Mouse (Mus musculus) MEL (cell line): ENCODE data around the gene Ddx21. TPM values are rescaled to one million over a fixed set of nuclear protein-coding genes. Genes with fewer than 3 reads are reported as not detected.

Experiments used
- DNase-seq: peaks from one replicate; pipeline ENCODE4 v3.0.0; 2011; ENCODE audit warnings: low read depth, low spot score
- H3K27ac ChIP-seq: 2 replicates; pipeline ENCODE4 v1.5.1; 2012; ENCODE audit warnings: low read depth, mild to moderate bottlenecking, control low read depth, low read length, moderate library complexity; ENCODE audit not compliant: control insufficient read depth
- H3K27me3 ChIP-seq, 2 experiments: fragments of 150-350 bp in 1 of 2; sonication (generic) in 1 of 2; 2 replicates each; pipeline ENCODE4 v1.6.1; 2012; ENCODE audit warnings: low read length in 2 of 2, mild to moderate bottlenecking in 2 of 2, improper control_type of control experiment in 1 of 2, moderate library complexity in 1 of 2; ENCODE audit not compliant: insufficient read depth in 2 of 2, control insufficient read depth in 1 of 2
- H3K36me3 ChIP-seq, 2 experiments: 2 replicates each; pipeline ENCODE4 v1.6.1; 2012 to 2014; ENCODE audit warnings: low read length in 2 of 2, improper control_type of control experiment in 1 of 2, inconsistent platforms in 1 of 2, mild to moderate bottlenecking in 1 of 2; ENCODE audit not compliant: insufficient read depth in 2 of 2, control insufficient read depth in 1 of 2
- H3K4me1 ChIP-seq, 2 experiments: fragments of 150-350 bp in 1 of 2; sonication (generic) in 1 of 2; 2 replicates each; pipeline ENCODE4 v1.6.1; 2012; ENCODE audit warnings: low read length in 2 of 2, improper control_type of control experiment in 1 of 2, mild to moderate bottlenecking in 1 of 2; ENCODE audit not compliant: insufficient read depth in 2 of 2, control insufficient read depth in 1 of 2
- H3K4me3 ChIP-seq, 2 experiments: fragments of 150-350 bp in 1 of 2; sonication (generic) in 1 of 2; 2 replicates each; pipeline ENCODE4 v1.5.1; 2012; ENCODE audit warnings: low read depth in 2 of 2, low read length in 2 of 2, mild to moderate bottlenecking in 2 of 2, moderate library complexity in 2 of 2, control low read depth in 1 of 2, improper control_type of control experiment in 1 of 2; ENCODE audit not compliant: control insufficient read depth in 1 of 2, insufficient read depth in 1 of 2
- H3K79me2 ChIP-seq: 2 replicates; pipeline ENCODE4 v1.6.1; 2012; ENCODE audit warnings: mild to moderate bottlenecking, low read length, moderate library complexity; ENCODE audit not compliant: control insufficient read depth, poor library complexity, insufficient read depth
- H3K9ac ChIP-seq: 2 replicates; pipeline ENCODE4 v1.6.1; 2012; ENCODE audit warnings: low read depth, mild to moderate bottlenecking, control low read depth, low read length, moderate library complexity; ENCODE audit not compliant: control insufficient read depth, poor library complexity, severe bottlenecking
- H3K9me3 ChIP-seq: fragments of 150-350 bp; sonication (generic); replicated peaks from 2 replicates; pipeline ENCODE4 v1.6.1; 2012; ENCODE audit warnings: mild to moderate bottlenecking, low read length, improper control_type of control experiment, moderate library complexity; ENCODE audit not compliant: insufficient read depth
- BHLHE40 ChIP-seq: IDR thresholded peaks from 2 replicates; pipeline ENCODE4 v1.6.1; 2012; ENCODE audit warnings: low read depth, mild to moderate bottlenecking, inconsistent platforms, low read length, improper control_type of control experiment, borderline replicate concordance
- CHD1 ChIP-seq: IDR thresholded peaks from 2 replicates; pipeline ENCODE4 v1.6.1; 2012; ENCODE audit warnings: low read depth, mild to moderate bottlenecking, inconsistent platforms, low read length, improper control_type of control experiment
- CHD2 ChIP-seq: IDR thresholded peaks from 2 replicates; pipeline ENCODE4 v1.6.1; 2011; ENCODE audit warnings: low read length, improper control_type of control experiment
- CTCF ChIP-seq, 3 experiments: IDR thresholded peaks in 2 of 3; conservative IDR thresholded peaks in 1 of 3; 2 replicates each; pipeline ENCODE4 v1.5.1; 2011 to 2012; ENCODE audit warnings: low read length in 3 of 3, low read depth in 2 of 3, mild to moderate bottlenecking in 2 of 3, improper control_type of control experiment in 1 of 3, inconsistent platforms in 1 of 3, mixed read lengths in 1 of 3, moderate library complexity in 1 of 3; ENCODE audit not compliant: control insufficient read depth in 1 of 3, insufficient read depth in 1 of 3, poor library complexity in 1 of 3, severe bottlenecking in 1 of 3
- E2F4 ChIP-seq: IDR thresholded peaks from 2 replicates; pipeline ENCODE4 v1.6.1; 2011; ENCODE audit warnings: low read depth, low read length, improper control_type of control experiment, borderline replicate concordance
- ELF1 ChIP-seq: IDR thresholded peaks from 2 replicates; pipeline ENCODE4 v1.6.1; 2014; ENCODE audit warnings: low read depth, mild to moderate bottlenecking, inconsistent platforms, low read length, improper control_type of control experiment, moderate library complexity
- EP300 ChIP-seq, 2 experiments: IDR thresholded peaks; 2 replicates each; pipeline ENCODE4 v1.6.1; 2011; ENCODE audit warnings: improper control_type of control experiment in 2 of 2, low read length in 2 of 2, low read depth in 1 of 2, mild to moderate bottlenecking in 1 of 2
- ETS1 ChIP-seq: IDR thresholded peaks from 2 replicates; pipeline ENCODE4 v1.6.1; 2012; ENCODE audit warnings: low read depth, mild to moderate bottlenecking, inconsistent platforms, low read length, improper control_type of control experiment, moderate library complexity
- GABPA ChIP-seq: IDR thresholded peaks from 2 replicates; pipeline ENCODE4 v1.6.1; 2012; ENCODE audit warnings: low read depth, mild to moderate bottlenecking, inconsistent platforms, low read length, improper control_type of control experiment, moderate library complexity
- GATA1 ChIP-seq: IDR thresholded peaks from 2 replicates; pipeline ENCODE4 v1.6.1; 2011; ENCODE audit warnings: low read depth, low read length, improper control_type of control experiment
- HCFC1 ChIP-seq: IDR thresholded peaks from 2 replicates; pipeline ENCODE4 v1.6.1; 2012; ENCODE audit warnings: low read depth, mild to moderate bottlenecking, inconsistent platforms, low read length, improper control_type of control experiment, moderate library complexity
- JUND ChIP-seq: IDR thresholded peaks from 2 replicates; pipeline ENCODE4 v1.6.1; 2011; ENCODE audit warnings: low read depth, mild to moderate bottlenecking, improper control_type of control experiment, low read length
- KAT2A ChIP-seq: conservative IDR thresholded peaks from 2 replicates; pipeline ENCODE4 v1.6.1; 2012; ENCODE audit warnings: low read depth, low read length, improper control_type of control experiment, inconsistent platforms
- MAFK ChIP-seq: IDR thresholded peaks from 2 replicates; pipeline ENCODE4 v1.6.1; 2011; ENCODE audit warnings: low read depth, mild to moderate bottlenecking, low read length, improper control_type of control experiment, borderline replicate concordance
- MAX ChIP-seq: IDR thresholded peaks from 2 replicates; pipeline ENCODE4 v1.6.1; 2011; ENCODE audit warnings: low read length, improper control_type of control experiment
- MAZ ChIP-seq: IDR thresholded peaks from 2 replicates; pipeline ENCODE4 v1.6.1; 2012; ENCODE audit warnings: low read depth, mild to moderate bottlenecking, inconsistent platforms, low read length, improper control_type of control experiment
- MEF2A ChIP-seq: IDR thresholded peaks from 2 replicates; pipeline ENCODE4 v1.6.1; 2014; ENCODE audit warnings: low read depth, mild to moderate bottlenecking, inconsistent platforms, low read length, improper control_type of control experiment; ENCODE audit not compliant: poor library complexity, insufficient replicate concordance, severe bottlenecking; ENCODE audit errors: extremely low read depth
- MYB ChIP-seq: IDR thresholded peaks from 2 replicates; pipeline ENCODE4 v1.6.1; 2011; ENCODE audit warnings: mild to moderate bottlenecking, low read depth, low read length, improper control_type of control experiment
- MYC ChIP-seq: IDR thresholded peaks from 2 replicates; pipeline ENCODE4 v1.6.1; 2011; ENCODE audit warnings: low read depth, mild to moderate bottlenecking, low read length, improper control_type of control experiment, moderate library complexity
- NELFE ChIP-seq: IDR thresholded peaks from 2 replicates; pipeline ENCODE4 v1.6.1; 2011; ENCODE audit warnings: low read depth, low read length, improper control_type of control experiment
- NRF1 ChIP-seq: IDR thresholded peaks from 2 replicates; pipeline ENCODE4 v1.6.1; 2014; ENCODE audit warnings: low read depth, mild to moderate bottlenecking, inconsistent platforms, low read length, improper control_type of control experiment, moderate library complexity; ENCODE audit not compliant: poor library complexity, insufficient read depth, severe bottlenecking
- POLR2A ChIP-seq, 2 experiments: IDR thresholded peaks; 2 replicates each; pipeline ENCODE4 v1.6.1; 2011 to 2012; ENCODE audit warnings: low read length in 2 of 2, mild to moderate bottlenecking in 2 of 2, control low read depth in 1 of 2, improper control_type of control experiment in 1 of 2, low read depth in 1 of 2, moderate library complexity in 1 of 2; ENCODE audit not compliant: control insufficient read depth in 1 of 2, insufficient read depth in 1 of 2, poor library complexity in 1 of 2
- POLR2AphosphoS2 ChIP-seq: IDR thresholded peaks from 2 replicates; pipeline ENCODE4 v1.6.1; 2011; ENCODE audit warnings: low read length, improper control_type of control experiment
- POLR2AphosphoS5 ChIP-seq: IDR thresholded peaks from 2 replicates; pipeline ENCODE4 v1.6.1; 2012; ENCODE audit warnings: low read depth, borderline replicate concordance, mild to moderate bottlenecking, inconsistent platforms, low read length, moderate library complexity, mixed read lengths
- RAD21 ChIP-seq: IDR thresholded peaks from 2 replicates; pipeline ENCODE4 v1.6.1; 2011; ENCODE audit warnings: mild to moderate bottlenecking, low read depth, low read length, improper control_type of control experiment
- RCOR1 ChIP-seq: IDR thresholded peaks from 2 replicates; pipeline ENCODE4 v1.6.1; 2012; ENCODE audit warnings: low read depth, mild to moderate bottlenecking, inconsistent platforms, low read length, improper control_type of control experiment
- SIN3A ChIP-seq: IDR thresholded peaks from 2 replicates; pipeline ENCODE4 v1.6.1; 2012; ENCODE audit warnings: low read length, improper control_type of control experiment, inconsistent platforms
- SMC3 ChIP-seq: IDR thresholded peaks from 2 replicates; pipeline ENCODE4 v1.6.1; 2011; ENCODE audit warnings: low read depth, low read length, improper control_type of control experiment
- TAL1 ChIP-seq: IDR thresholded peaks from 2 replicates; pipeline ENCODE4 v1.6.1; 2012; ENCODE audit warnings: mild to moderate bottlenecking, inconsistent platforms, low read length, moderate library complexity, mixed read lengths
- TBP ChIP-seq: IDR thresholded peaks from 2 replicates; pipeline ENCODE4 v1.8.0; 2011; ENCODE audit warnings: low read depth, low read length, improper control_type of control experiment
- TCF12 ChIP-seq: IDR thresholded peaks from 2 replicates; pipeline ENCODE4 v1.6.1; 2014; ENCODE audit warnings: low read depth, mild to moderate bottlenecking, inconsistent platforms, low read length, improper control_type of control experiment, moderate library complexity
- UBTF ChIP-seq: IDR thresholded peaks from 2 replicates; pipeline ENCODE4 v1.6.1; 2012; ENCODE audit warnings: low read depth, mild to moderate bottlenecking, inconsistent platforms, low read length, improper control_type of control experiment, moderate library complexity, borderline replicate concordance; ENCODE audit not compliant: insufficient read depth
- USF2 ChIP-seq, 2 experiments: IDR thresholded peaks; 2 replicates each; pipeline ENCODE4 v1.6.1; 2011 to 2012; ENCODE audit warnings: improper control_type of control experiment in 2 of 2, low read length in 2 of 2, borderline replicate concordance in 1 of 2, inconsistent platforms in 1 of 2, low read depth in 1 of 2, mild to moderate bottlenecking in 1 of 2; ENCODE audit not compliant: insufficient read depth in 1 of 2
- ZC3H11A ChIP-seq: IDR thresholded peaks from 2 replicates; pipeline ENCODE4 v1.6.1; 2012; ENCODE audit warnings: low read depth, mild to moderate bottlenecking, inconsistent platforms, low read length, improper control_type of control experiment
- ZKSCAN1 ChIP-seq: IDR thresholded peaks from 2 replicates; pipeline ENCODE4 v1.6.1; 2012; ENCODE audit warnings: low read depth, mild to moderate bottlenecking, inconsistent platforms, low read length, improper control_type of control experiment, moderate library complexity
- ZNF384 ChIP-seq: IDR thresholded peaks from 2 replicates; pipeline ENCODE4 v1.6.1; 2012; ENCODE audit warnings: low read depth, mild to moderate bottlenecking, inconsistent platforms, low read length, improper control_type of control experiment
- polyA plus RNA-seq, 2 experiments: library from polyadenylated mRNA; stranded (reverse) in 1 of 2; unstranded in 1 of 2; fragments of >175 nt in 1 of 2; fragments of >200 nt in 1 of 2; gene quantifications; 2 replicates each; pipeline versions ENCODE4 v1.2.1 to v1.2.4; 2012; ENCODE audit warnings: low replicate concordance in 2 of 2, low read depth in 1 of 2; ENCODE audit not compliant: insufficient read length in 2 of 2, insufficient read depth in 1 of 2, missing spikeins in 1 of 2
- total RNA-seq: library from RNA; depleted of rRNA; stranded (reverse); fragments of 300-350 nt; gene quantifications from 2 replicates; pipeline ENCODE4 v1.2.3, GENCODE M21; 2012

The Ddx21 gene
- total and polyA plus RNA-seq, 3 experiments, result 299 to 2,442 (median 386) TPM

- H3K9ac ChIP-seq, result peak overlapping the region; percentile 98
- peaks cover 57% of the 10 kb centered on the region for H3K79me2 ChIP-seq
- H3K4me1 ChIP-seq, result peaks cover 3 to 20% of the 10 kb centered on the region in 2 experiments
- peak; percentile 75 for DNase-seq
- H3K9me3 ChIP-seq, result no peaks in the 10 kb centered on the region
- H3K27ac ChIP-seq, result peak overlapping the region; percentile 86
- H3K27me3 ChIP-seq, result no peaks in the 10 kb centered on the region
- H3K36me3 ChIP-seq, result peaks cover 22 to 36% of the 10 kb centered on the region in 2 experiments
- peak overlapping the region; percentile 66 to 70 for H3K4me3 ChIP-seq
- TF ChIP-seq CHD1 (peak; percentile 93; the same call in 1 of the 2 replicates), MYC (peak; percentile 84), ELF1 (no peak), CTCF (IDR thresholded peaks at IDR 0.05 in 2 of 3, conservative IDR thresholded peaks at IDR 0.05 in 1 of 3; ENCODE audit: control insufficient read depth in 1 of 3, insufficient read depth in 1 of 3, low read depth in 2 of 3, low read length in 3 of 3, poor library complexity in 1 of 3, severe bottlenecking in 1 of 3) (no peak), GABPA (no peak), JUND (no peak), RAD21 (no peak), MAZ (no peak), SIN3A (peak; percentile 38; the same call in 1 of the 2 replicates), ETS1 (0 out of 2 replicates have a peak, but pooled peaks have one; percentile 10), MEF2A (no peak), TBP (peak; percentile 52; the same call in 1 of the 2 replicates), MAX (peak; percentile 62; the same call in 1 of the 2 replicates), POLR2AphosphoS2 (no peak), E2F4 (no peak), EP300 (IDR thresholded peaks at IDR 0.05; ENCODE audit: low read depth in 1 of 2, low read length in 2 of 2) (no peak), POLR2A (IDR thresholded peaks at IDR 0.05; ENCODE audit: control insufficient read depth in 1 of 2, insufficient read depth in 1 of 2, low read depth in 1 of 2, low read length in 2 of 2, poor library complexity in 1 of 2) (0 out of 4 replicates have a peak, but pooled peaks of 1 of the 2 experiments have one; percentile 21), UBTF (no peak), POLR2AphosphoS5 (no peak), ZKSCAN1 (no peak), NELFE (no peak; the same call in 1 of the 2 replicates), TCF12 (no peak), CHD2 (no peak), KAT2A (no peak), TAL1 (no peak), BHLHE40 (peak; percentile 58; the same call in 1 of the 2 replicates), ZNF384 (no peak), SMC3 (no peak), MAFK (no peak), ZC3H11A (no peak), MYB (no peak), USF2 (IDR thresholded peaks at IDR 0.05; ENCODE audit: borderline replicate concordance in 1 of 2, insufficient read depth in 1 of 2, low read depth in 1 of 2, low read length in 2 of 2) (no peak), RCOR1 (no peak), HCFC1 (no peak), NRF1 (no peak), GATA1 (0 out of 2 replicates have a peak, but pooled peaks have one; percentile 19)
Measured at GRCm38 (mm10) chr10:62601053-62601791, 859 bp downstream of the Ddx21 start.
